In genomic region chr8:91186372-91186771, GRCm38 (mm10) we compare ENCODE assay signal across 29 mouse cellular contexts. TPM values are rescaled to one million over a fixed set of nuclear protein-coding genes. Genes with fewer than 3 reads are reported as not detected.
DNase-seq lines count a peak whose midpoint lies in the region; ATAC-seq and TF ChIP-seq lines count a peak whose summit lies in the region.
"Had no signal": no experiment of that assay in that cellular context is flagged by ENCODE, and none has a peak within 500 bp of the region (broad histone marks: within the 10 kb centered on the region; RNA-seq: fewer than 3 reads in every experiment).

No protein-coding gene starts in this region.

- no peaks in the 10 kb centered on the region for H3K79me2 ChIP-seq in myocyte (ENCODE audit: control insufficient read depth, insufficient read depth)

- no peak overlapping the region for H3ac ChIP-seq in myocyte (ENCODE audit: control insufficient read depth, insufficient read length)

- no peaks in the 10 kb centered on the region for H3K36me3 ChIP-seq in myocyte (ENCODE audit: control insufficient read depth, insufficient read depth)
- no peaks in the 10 kb centered on the region for H3K36me3 ChIP-seq in kidney, adult 2 months (ENCODE audit: control insufficient read depth, insufficient read depth, low read length)
- H3K36me3 ChIP-seq: embryonic facial prominence, embryonic 15.5 days; heart, embryonic 13.5 days; midbrain, embryonic 15.5 days; neural tube, embryonic 12.5 days; stomach, embryonic 15.5 days had no signal

- H3K27ac ChIP-seq in kidney, adult 2 months (ENCODE audit: insufficient read depth, low read depth, low read length), result no peak overlapping the region
- no peak overlapping the region for H3K27ac ChIP-seq in gastrocnemius, adult 2 months
- H3K27ac ChIP-seq: embryonic facial prominence, embryonic 15.5 days; heart, adult 2 months; heart, embryonic 13.5 days; hindbrain, embryonic 14.5 days; liver, embryonic 14.5 days; macrophage; midbrain, embryonic 15.5 days; neural tube, embryonic 12.5 days; stomach, embryonic 15.5 days had no signal

- no peaks in the 10 kb centered on the region for H3K27me3 ChIP-seq in myocyte (ENCODE audit: control insufficient read depth, insufficient read depth, insufficient read length)
- 0 out of 2 replicates have a peak, but pooled peaks cover 2% of the 10 kb centered on the region for H3K27me3 ChIP-seq in kidney, adult 2 months (replicated peaks; ENCODE audit: control insufficient read depth, insufficient read depth, low read length)

- H3K4me1 ChIP-seq in kidney, adult 2 months (ENCODE audit: control insufficient read depth, insufficient read depth, low read length), result no peaks in the 10 kb centered on the region
- H3K4me1 ChIP-seq: neural tube, embryonic 12.5 days had no signal

- H3K4me3 ChIP-seq in myocyte, result no peak overlapping the region
- H3K4me3 ChIP-seq in kidney, adult 2 months (ENCODE audit: insufficient read depth, low read depth, low read length), result no peak overlapping the region
- no peak overlapping the region for H3K4me3 ChIP-seq in gastrocnemius, adult 2 months
- H3K4me3 ChIP-seq: embryonic facial prominence, embryonic 15.5 days; heart, adult 2 months; heart, embryonic 13.5 days; midbrain, embryonic 15.5 days; neural tube, embryonic 12.5 days; stomach, embryonic 15.5 days had no signal

- DNase-seq in CD4-positive, CD25-positive, alpha-beta regulatory T cell, adult 2 months (ENCODE audit: low read depth, low spot score), result peak; percentile 3
- DNase-seq in A20 (ENCODE audit: low read depth, low spot score), result peak; percentile 31
- peak; percentile 75 for DNase-seq in thymus, postnatal 14 days
- DNase-seq in embryo, embryonic 9.5 days (ENCODE audit: extremely low spot score), result no peak
- no peak for DNase-seq in kidney, adult 2 months
- DNase-seq in gastrocnemius, adult 2 months, result no peak
- DNase-seq: adrenal gland, postnatal 10 days; cerebellum, adult 11 months; cerebellum, adult 9-10 months; cerebellum, postnatal 36 days; heart, adult 2 months; heart, postnatal 10 days; kidney, postnatal 14 days; layer of hippocampus, adult 9-11 months; liver; lung, adult 2 months; lung, postnatal 10 days had no signal

- WGBS in kidney, adult 2 months, result 73% methylated on average over 12 of the region's 12 CpGs

- ATAC-seq in CD4-positive, CD25-positive, alpha-beta regulatory T cell, adult 4 months, result no peak
- ATAC-seq: forebrain, embryonic 14.5 days; intestine, postnatal 0 days; midbrain, embryonic 15.5 days had no signal

- TF ChIP-seq CTCF in kidney, adult 2 months (conservative IDR thresholded peaks at IDR 0.05; ENCODE audit: insufficient read depth, insufficient read length, low read depth, low read length), result no peak
- TF ChIP-seq CTCF in gastrocnemius, adult 2 months (IDR thresholded peaks at IDR 0.05), result no peak

- no peak for TF ChIP-seq POLR2A in myocyte (IDR thresholded peaks at IDR 0.05; ENCODE audit: insufficient read length, low read depth)
- no peak for TF ChIP-seq POLR2A in kidney, adult 2 months (IDR thresholded peaks at IDR 0.05; ENCODE audit: low read depth, low read length)

- intact Hi-C loops in gastrocnemius, adult 2 months (cut with DNase I), result no loop called here

- H3K4me2 ChIP-seq in myocyte (ENCODE audit: low read depth), result no peak overlapping the region
- H3K4me2 ChIP-seq: embryonic facial prominence, embryonic 15.5 days; heart, embryonic 13.5 days; hindbrain, embryonic 14.5 days; midbrain, embryonic 15.5 days; neural tube, embryonic 12.5 days; stomach, embryonic 15.5 days had no signal

TF ChIP-seq in myocyte, 11 proteins besides CTCF, POLR2A, EP300 and RAD21:
- TF ChIP-seq POLR2AphosphoS2 (IDR thresholded peaks at IDR 0.05; ENCODE audit: insufficient read length, low read depth), result no peak
- TF ChIP-seq MYOG (IDR thresholded peaks at IDR 0.05; ENCODE audit: control insufficient read depth in 1 of 3, insufficient read depth in 1 of 3, insufficient read length in 2 of 3, low read depth in 2 of 3), result peak in 2 of 3 experiments; percentile 53 to 56
- peak in 1 of 3 experiments; percentile 43 for TF ChIP-seq MYOD1 (IDR thresholded peaks at IDR 0.05; ENCODE audit: control insufficient read depth in 1 of 3, insufficient read length in 2 of 3, low read depth in 2 of 3)

RNA-seq across cellular contexts. Expression of gene Aktip, which starts 13.4 kb away (rescaled TPM):
- polyA plus RNA-seq in CD4-positive, CD25-positive, alpha-beta regulatory T cell, adult 4 months (2017; shearing (Covaris generic)), result 10 to 100 TPM; 31.2 to 37.6 TPM
- polyA plus RNA-seq in myocyte (2012; fragmentation: generic; extraction: Trizol), result 25.5 TPM
- 108 and 114 TPM in 2 replicates for polyA plus RNA-seq in kidney, adult 2 months (2012; rRNA removed)
- total RNA-seq in gastrocnemius, adult 2 months (2021), result 10 to 100 TPM; 51.7 to 54.2 TPM

Comparison
In these comparisons a context has a peak if more than half of its experiments do, and no peak if none do; other contexts are left out.
1. DNase-seq: peak in CD4-positive, CD25-positive, alpha-beta regulatory T cell, adult 2 months (single experiment), A20 (single experiment) and thymus, postnatal 14 days (single experiment); none in embryo, embryonic 9.5 days (single experiment), kidney, adult 2 months (single experiment) and gastrocnemius, adult 2 months (single experiment).